Mouse (Mus musculus) heart, adult 2 months (tissue): ENCODE data around the gene Slc22a12. TPM values are rescaled to one million over a fixed set of nuclear protein-coding genes. Genes with fewer than 3 reads are reported as not detected.

Experiments used
- DNase-seq, 2 experiments: peaks; one replicate each; pipeline ENCODE4 v3.0.0; 2021
- H3K27ac ChIP-seq: fragments of 200-600 bp; 2 replicates; pipeline ENCODE4 v1.8.1; 2022
- H3K27me3 ChIP-seq: fragments of 200-500 bp; 2 replicates; pipeline ENCODE4 v1.6.1; 2012; ENCODE audit warnings: mild to moderate bottlenecking, low read length, inconsistent platforms, mixed read lengths; ENCODE audit not compliant: control insufficient read depth, insufficient read depth
- H3K36me3 ChIP-seq: fragments of 200-500 bp; 2 replicates; pipeline ENCODE4 v1.6.1; 2012; ENCODE audit warnings: low read length, inconsistent platforms; ENCODE audit not compliant: control insufficient read depth, insufficient read depth
- H3K4me1 ChIP-seq: fragments of 200-500 bp; 2 replicates; pipeline ENCODE4 v1.6.1; 2011; ENCODE audit warnings: low read length; ENCODE audit not compliant: control insufficient read depth, insufficient read depth
- H3K4me3 ChIP-seq: fragments of 200-600 bp; 2 replicates; pipeline ENCODE4 v1.8.1; 2022
- H3K79me2 ChIP-seq: fragments of 200-500 bp; replicated peaks from 2 replicates; pipeline ENCODE4 v1.6.1; 2012; ENCODE audit warnings: mild to moderate bottlenecking, inconsistent platforms, low read length, moderate library complexity, mixed read lengths; ENCODE audit not compliant: control insufficient read depth, insufficient read depth
- H3K9ac ChIP-seq: fragments of 200-500 bp; 2 replicates; pipeline ENCODE4 v1.6.1; 2012; ENCODE audit warnings: low read depth, mild to moderate bottlenecking, control low read depth, inconsistent platforms, low read length, mixed read lengths
- CTCF ChIP-seq: fragments of 200-600 bp; IDR thresholded peaks from 2 replicates; pipeline ENCODE4 v1.8.1; 2022; ENCODE audit warnings: antibody characterized with exemption, mild to moderate bottlenecking, moderate library complexity
- EP300 ChIP-seq: fragments of 200-500 bp; IDR thresholded peaks from 2 replicates; pipeline ENCODE4 v1.6.1; 2011; ENCODE audit warnings: low read depth, low read length, control low read depth; ENCODE audit not compliant: insufficient read depth
- POLR2A ChIP-seq: fragments of 200-500 bp; IDR thresholded peaks from 2 replicates; pipeline ENCODE4 v1.6.1; 2011; ENCODE audit warnings: mild to moderate bottlenecking, low read depth, low read length, control low read depth; ENCODE audit not compliant: insufficient read depth
- WGBS: fragments of 180-500 bp; shearing (Covaris S2); methylation state at CpG from one replicate; pipeline ENCODE4 v1.1.7; 2018; 5-methylcytosine and 5-hydroxymethylcytosine counted together
- intact Hi-C: fragments of 180-260 bp; cut with DNase I; formaldehyde crosslinking; loops from one replicate; pipeline ENCODE4 v1.15.1; 2025
- microRNA-seq, 2 experiments: library from miRNA; unstranded; fragments of <30 nt; microRNA quantifications; one replicate each; pipeline ENCODE4 v1.2.0; 2021
- polyA plus RNA-seq: library from polyadenylated mRNA; depleted of rRNA; stranded (reverse); fragments of >200 nt; gene quantifications from 2 replicates; pipeline ENCODE4 v1.2.3, GENCODE M21; 2012; rRNA removed
- total RNA-seq, 2 experiments: library from RNA; stranded (reverse); gene quantifications; 2 replicates each; pipeline ENCODE4 v1.2.3; 2021

Slc22a12 gene
- total and polyA plus RNA-seq, 3 experiments = not detected

DNA sequence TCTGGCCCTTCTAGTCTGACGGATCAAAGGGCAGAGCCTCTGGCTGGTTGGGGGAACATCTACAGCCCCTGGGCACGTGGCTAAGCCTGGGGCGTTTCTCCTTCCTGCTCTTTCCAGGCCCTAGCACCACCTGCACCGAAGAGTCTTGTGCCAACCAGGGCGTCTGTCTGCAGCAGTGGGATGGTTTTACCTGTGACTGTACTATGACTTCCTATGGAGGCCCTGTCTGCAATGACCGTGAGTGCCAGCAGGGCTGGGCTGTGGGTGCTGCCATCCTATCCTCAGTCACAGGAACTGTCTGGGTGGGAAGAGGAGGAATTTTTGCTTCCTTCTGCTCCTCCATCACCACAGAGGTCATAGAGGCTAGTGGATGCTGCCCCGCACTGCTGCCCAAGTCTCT, 49.6 kb downstream of the Slc22a12 start:
- Histone ChIP-seq H3K9ac (no peak overlapping the region), H3K36me3 (no peaks in the 10 kb centered on the region), H3K4me1 (no peaks in the 10 kb centered on the region), H3K27ac (no peak overlapping the region), H3K27me3 (peaks cover 11% of the 10 kb centered on the region), H3K4me3 (no peak overlapping the region), H3K79me2 (no peaks in the 10 kb centered on the region)
- 77% methylated on average over 7 of the region's 7 CpGs for WGBS
- TF ChIP-seq CTCF (no peak), EP300 (no peak), POLR2A (no peak)
- DNase-seq = no peak
- intact Hi-C loops = no loop called here

DNA sequence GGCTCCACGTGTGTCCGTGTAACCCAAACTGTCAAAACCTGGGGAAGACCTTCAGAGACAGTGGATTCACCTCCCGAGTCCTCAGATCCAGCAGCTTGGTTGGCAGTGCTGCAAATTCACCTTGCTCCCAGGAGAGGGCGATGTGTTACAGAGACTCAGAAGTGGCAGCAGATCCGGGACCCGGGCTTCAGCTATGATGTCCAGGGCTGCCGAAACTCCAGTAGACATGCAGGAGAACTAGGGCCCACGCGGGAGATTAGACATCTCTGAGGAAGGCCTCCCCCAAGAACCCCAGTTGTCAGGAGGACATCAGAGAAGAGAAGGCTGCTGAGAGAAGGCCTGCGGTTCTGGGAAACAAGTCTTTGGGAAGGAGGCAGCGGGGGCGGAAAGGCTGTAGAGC, 50.7 kb downstream of the Slc22a12 start:
- peak; percentile 59 to 60 for DNase-seq
- TF ChIP-seq POLR2A (no peak), CTCF (peak; percentile 80), EP300 (0 out of 2 replicates have a peak, but pooled peaks have one; percentile 23)
- WGBS = 19% methylated on average over 12 of the region's 12 CpGs

DNA sequence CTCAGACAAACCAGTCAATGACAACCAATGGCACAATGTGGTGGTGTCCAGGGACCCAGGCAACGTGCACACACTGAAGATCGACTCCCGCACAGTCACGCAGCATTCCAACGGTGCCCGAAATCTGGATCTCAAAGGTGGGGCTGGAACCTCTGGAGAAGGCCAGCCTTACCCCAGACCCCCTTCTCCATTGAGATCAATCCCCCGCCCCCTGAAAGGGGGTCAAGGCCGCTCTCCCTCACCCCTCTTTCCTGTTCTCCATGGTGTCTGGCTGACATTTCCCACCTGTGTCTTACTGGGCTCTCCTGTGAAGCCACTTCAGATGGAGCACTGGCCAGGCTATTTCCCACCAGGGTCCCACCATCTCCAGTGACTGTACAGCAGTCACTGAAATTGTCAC, 51.3 kb downstream of the Slc22a12 start:
- Histone ChIP-seq H3K79me2 (no peaks in the 10 kb centered on the region), H3K4me3 (no peak overlapping the region), H3K36me3 (no peaks in the 10 kb centered on the region), H3K9ac (no peak overlapping the region), H3K4me1 (no peaks in the 10 kb centered on the region), H3K27me3 (peaks cover 6% of the 10 kb centered on the region; the same call in 1 of the 2 replicates), H3K27ac (no peak overlapping the region)
- DNase-seq = no peak
- 69% methylated on average over 8 of the region's 8 CpGs for WGBS
- intact Hi-C loops = no loop called here
- TF ChIP-seq CTCF = no peak
- TF ChIP-seq POLR2A = no peak
- TF ChIP-seq EP300 = no peak

More for the DNA sequence above, 50.7 kb downstream of the Slc22a12 start:
- no peaks in the 10 kb centered on the region for H3K79me2 ChIP-seq
- H3K9ac ChIP-seq = no peak overlapping the region
- H3K4me3 ChIP-seq = no peak overlapping the region
- no peaks in the 10 kb centered on the region for H3K36me3 ChIP-seq
- no peaks in the 10 kb centered on the region for H3K4me1 ChIP-seq
- H3K27me3 ChIP-seq = peaks cover 8% of the 10 kb centered on the region; the same call in 1 of the 2 replicates
- H3K27ac ChIP-seq = no peak overlapping the region
- intact Hi-C loops = no loop called here

DNA sequence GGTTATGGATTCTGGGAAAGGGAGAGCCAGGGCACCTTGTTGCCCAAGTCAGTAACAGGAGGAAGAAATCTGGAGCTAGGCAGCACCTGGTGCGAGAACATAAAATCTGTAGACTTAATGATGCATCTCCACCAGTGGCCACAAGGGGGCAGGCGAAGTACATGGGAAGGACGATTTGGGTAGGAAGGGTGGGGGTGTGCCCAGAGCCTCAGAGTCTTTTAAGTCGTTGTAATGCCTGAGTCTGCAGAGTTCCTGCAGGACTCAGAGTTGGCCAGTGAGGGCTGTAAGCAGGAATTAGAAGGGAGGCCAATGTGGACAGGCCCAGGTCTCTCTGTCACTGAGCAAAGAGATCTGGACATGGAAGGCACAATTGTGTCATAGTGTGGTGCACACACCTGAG, 53.8 kb downstream of the Slc22a12 start:
- Histone ChIP-seq H3K79me2 (no peaks in the 10 kb centered on the region), H3K27ac (no peak overlapping the region), H3K4me1 (no peaks in the 10 kb centered on the region), H3K36me3 (no peaks in the 10 kb centered on the region), H3K27me3 (no peaks in the 10 kb centered on the region), H3K4me3 (no peak overlapping the region), H3K9ac (no peak overlapping the region)
- peak; percentile 75 to 87 for DNase-seq
- intact Hi-C loops = loop anchor here (1.0 to 5.0 kb wide), 4 partner anchors 88 to 533 kb away; no protein-coding TSS in a partner anchor
- WGBS = 1% methylated on average over 4 of the region's 4 CpGs
- no peak for TF ChIP-seq POLR2A
- TF ChIP-seq EP300 = peak; percentile 84; the same call in 1 of the 2 replicates
- TF ChIP-seq CTCF = peak; percentile 98

Small RNA genes lying within 50 kb of the gene (microRNA-seq; reads per million reads assigned to microRNA genes)
- 0 reads per million in 2 experiments for gene Gm26460

Other genes starting within 250 kb of the Slc22a12 start
- 10 to 100 TPM; 11.7 to 13.9 TPM for gene Cdc42bpg, start 236.6 kb downstream of the Slc22a12 start, total RNA-seq
- gene Cdc42bpg, start 236.6 kb downstream of the Slc22a12 start, polyA plus RNA-seq = 7.0 and 7.7 TPM in 2 replicates
- 10 to 100 TPM; 13.9 to 14.0 TPM for gene Men1, start 208.1 kb downstream of the Slc22a12 start, total RNA-seq
- 19.4 and 19.6 TPM in 2 replicates for gene Men1, start 208.1 kb downstream of the Slc22a12 start, polyA plus RNA-seq
- 10 to 100 TPM; 36.1 to 38.4 TPM for gene Map4k2, start 201.9 kb downstream of the Slc22a12 start, total RNA-seq
- 88.9 and 107 TPM in 2 replicates for gene Map4k2, start 201.9 kb downstream of the Slc22a12 start, polyA plus RNA-seq
- 100 to 1,000 TPM in 1 of 2 experiments, 10 to 100 TPM in 1; 93.0 to 103 TPM for gene Sf1, start 179.3 kb downstream of the Slc22a12 start, total RNA-seq
- gene Sf1, start 179.3 kb downstream of the Slc22a12 start, polyA plus RNA-seq = 51.7 and 58.5 TPM in 2 replicates
- gene Pygm, start 158.6 kb downstream of the Slc22a12 start, total RNA-seq = 1,000 to 10,000 TPM; 1,101 to 1,298 TPM
- 1,120 and 1,632 TPM in 2 replicates for gene Pygm, start 158.6 kb downstream of the Slc22a12 start, polyA plus RNA-seq
- gene Rasgrp2, start 143.7 kb downstream of the Slc22a12 start, total RNA-seq = 10 to 100 TPM; 43.3 to 48.0 TPM
- 90.1 and 97.2 TPM in 2 replicates for gene Rasgrp2, start 143.7 kb downstream of the Slc22a12 start, polyA plus RNA-seq
- gene Nrxn2, start 124.3 kb downstream of the Slc22a12 start, total RNA-seq = 1 to 10 TPM; 4.5 to 5.2 TPM
- 3.4 TPM in 2 replicates for gene Nrxn2, start 124.3 kb downstream of the Slc22a12 start, polyA plus RNA-seq